Mouse (Mus musculus) NIH3T3 (cell line): ENCODE data around the gene Tmem161a.

Experiments used
- DNase-seq: peaks from one replicate; pipeline ENCODE4 v3.0.0-alpha.2; 2012; ENCODE audit warnings: low read depth

Tmem161a gene

DNA sequence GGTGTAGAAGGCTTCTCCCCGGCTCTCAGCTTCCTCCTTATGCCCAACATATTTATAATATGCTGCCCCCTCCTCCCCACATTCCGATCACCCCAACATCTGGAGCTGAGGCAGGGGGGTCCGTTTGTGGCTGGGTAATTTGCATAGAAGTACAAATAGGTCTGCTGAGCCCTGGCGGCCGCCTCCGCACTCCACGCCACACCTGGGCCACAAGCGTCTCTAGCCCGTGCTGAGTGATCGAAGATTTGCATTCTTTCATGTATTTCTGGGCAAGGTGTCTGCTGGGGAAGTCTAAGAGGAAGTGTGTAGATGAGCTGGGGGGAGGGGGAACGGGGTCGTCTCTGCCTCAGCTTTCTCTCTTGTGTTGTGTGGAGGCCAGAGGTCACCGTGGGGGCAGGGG lies 12.1 kb upstream of the Tmem161a start:
- no peak for DNase-seq

DNA sequence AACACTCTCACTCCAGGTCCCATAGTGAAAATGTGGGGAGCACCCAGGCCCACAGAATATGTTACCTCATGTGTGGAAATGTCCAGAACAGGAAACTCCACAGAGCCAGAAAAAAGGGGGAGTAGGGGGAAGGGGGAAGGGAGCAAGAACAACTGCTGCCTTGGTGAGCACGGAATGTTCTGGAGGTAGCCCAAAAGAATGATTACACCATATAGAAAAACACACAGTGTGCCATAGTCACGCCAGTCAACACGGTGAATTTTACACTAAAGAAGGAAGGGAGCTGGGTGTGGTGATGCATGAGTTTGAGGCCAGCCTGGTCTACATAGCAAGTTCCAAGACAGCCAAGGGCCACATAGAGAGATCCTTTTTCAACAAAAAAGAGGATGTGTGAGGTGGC lies 8.8 kb upstream of the Tmem161a start:
- DNase-seq = peak; percentile 46

GRCm38 (mm10) chr8:70166504-70167110 lies 5.5 kb upstream of the Tmem161a start:
- DNase-seq = peak; percentile 87

DNA sequence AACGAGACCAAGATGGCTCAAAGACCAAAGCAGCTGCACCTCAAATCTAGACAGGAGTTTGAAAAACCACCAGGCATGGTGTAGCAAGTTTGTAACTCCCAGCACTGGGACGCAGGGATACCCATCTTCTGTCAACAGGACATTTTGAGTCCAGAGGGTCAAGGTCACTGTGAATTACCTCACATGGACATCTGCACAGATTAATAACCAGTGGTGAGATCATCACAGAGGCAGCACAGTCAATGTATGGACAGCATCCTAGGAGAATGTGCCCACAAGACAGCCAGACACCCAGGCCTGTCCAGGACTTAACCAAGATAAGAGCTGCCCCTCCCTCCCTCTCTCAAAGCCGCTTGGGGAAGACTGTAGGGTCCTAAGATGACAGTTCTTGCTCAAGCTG lies 2.0 kb upstream of the Tmem161a start:
- DNase-seq = no peak

DNA sequence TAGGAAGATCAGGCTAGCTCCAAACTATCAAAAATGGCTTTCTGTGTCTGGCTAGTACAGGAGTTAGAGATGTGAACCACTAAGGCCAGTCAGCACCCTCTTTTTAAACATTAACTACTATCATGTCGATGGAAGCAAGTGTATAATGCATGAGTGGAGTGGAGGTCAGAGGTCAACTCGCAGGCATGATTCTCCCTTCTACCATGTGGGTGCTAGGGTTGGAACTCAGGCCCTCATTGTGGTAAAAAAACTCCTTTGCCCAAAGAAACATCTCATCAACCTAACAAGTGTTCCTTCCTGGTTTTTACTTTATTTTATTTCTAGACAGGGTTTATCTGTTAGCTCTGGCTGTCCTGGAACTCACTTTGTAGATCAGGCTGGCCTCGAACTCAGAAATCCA lies 1.4 kb upstream of the Tmem161a start:
- DNase-seq = no peak

DNA sequence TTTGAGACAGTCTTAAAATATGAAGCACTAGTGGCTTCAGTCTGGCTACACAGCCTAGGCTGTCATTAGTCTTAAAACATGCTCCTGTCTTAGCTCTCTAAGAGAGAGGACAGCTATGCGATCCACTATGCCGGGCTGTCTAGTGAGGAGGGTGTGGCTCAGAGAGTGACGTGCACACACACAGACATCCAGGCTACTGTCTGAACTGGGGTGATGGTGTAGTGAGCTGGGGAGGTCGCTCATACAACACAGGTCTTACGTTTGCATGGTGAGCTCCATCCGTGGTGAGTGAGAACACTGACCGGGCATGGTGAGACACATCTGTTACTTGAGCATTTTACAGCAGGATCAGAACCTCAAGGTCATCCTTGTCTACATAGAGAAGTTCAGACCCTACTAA lies 916 bp upstream of the Tmem161a start:
- no peak for DNase-seq

GRCm38 (mm10) chr8:70173320-70173719 lies 1.2 kb downstream of the Tmem161a start:
- no peak for DNase-seq

- no peak for DNase-seq
Observed at GRCm38 (mm10) chr8:70174079-70174478, 1.9 kb downstream of the Tmem161a start.

GRCm38 (mm10) chr8:70178231-70178630 lies 6.1 kb downstream of the Tmem161a start:
- no peak for DNase-seq

DNA sequence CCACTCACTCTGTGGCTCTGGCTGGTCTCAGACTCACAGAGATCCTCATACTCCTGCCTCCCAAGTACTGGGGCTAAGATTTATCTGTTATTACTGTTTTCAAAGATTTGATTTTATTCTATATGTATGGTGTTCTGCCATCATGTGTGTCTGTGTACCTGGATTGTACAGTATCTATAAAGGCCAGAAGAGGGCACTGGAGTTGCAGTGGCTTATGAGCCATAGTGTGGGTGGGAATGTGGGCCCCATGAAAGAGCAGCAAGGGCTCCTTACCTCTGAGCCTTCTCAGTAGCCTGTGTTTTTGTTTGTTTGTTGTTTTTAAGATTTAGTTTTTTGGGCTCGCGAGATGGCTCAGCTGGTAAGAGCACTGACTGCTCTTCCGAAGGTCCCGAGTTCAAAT lies 6.9 kb downstream of the Tmem161a start:
- DNase-seq = peak; percentile 53

- DNase-seq = no peak
Observed at GRCm38 (mm10) chr8:70181212-70181902, 9.2 kb downstream of the Tmem161a start.

- no peak for DNase-seq
Observed at GRCm38 (mm10) chr8:70181903-70182252, 9.7 kb downstream of the Tmem161a start.

DNA sequence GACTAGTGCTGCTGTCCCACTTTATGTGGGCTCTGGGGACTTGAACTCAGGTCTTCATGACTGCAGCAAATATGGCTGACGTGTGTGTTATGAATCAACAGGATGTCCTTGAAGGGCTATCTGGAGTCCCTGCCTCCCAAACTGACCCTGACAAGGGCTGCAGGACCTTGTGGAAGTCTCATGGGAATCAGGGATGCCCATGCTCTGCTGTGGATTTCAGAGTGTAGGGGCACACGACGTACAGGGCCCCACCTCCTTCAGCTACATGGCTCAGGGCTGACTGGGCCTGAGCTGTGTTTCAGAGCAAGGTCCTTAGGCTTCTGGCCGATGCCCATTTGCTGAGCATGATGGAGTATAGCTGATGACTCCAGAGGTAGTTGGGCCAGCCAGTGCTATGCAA lies 11.0 kb downstream of the Tmem161a start:
- no peak for DNase-seq

GRCm38 (mm10) chr8:70188707-70189106 lies 16.6 kb downstream of the Tmem161a start:
- no peak for DNase-seq

GRCm38 (mm10) chr8:70193238-70193637 lies 21.1 kb downstream of the Tmem161a start:
- DNase-seq = no peak

DNA sequence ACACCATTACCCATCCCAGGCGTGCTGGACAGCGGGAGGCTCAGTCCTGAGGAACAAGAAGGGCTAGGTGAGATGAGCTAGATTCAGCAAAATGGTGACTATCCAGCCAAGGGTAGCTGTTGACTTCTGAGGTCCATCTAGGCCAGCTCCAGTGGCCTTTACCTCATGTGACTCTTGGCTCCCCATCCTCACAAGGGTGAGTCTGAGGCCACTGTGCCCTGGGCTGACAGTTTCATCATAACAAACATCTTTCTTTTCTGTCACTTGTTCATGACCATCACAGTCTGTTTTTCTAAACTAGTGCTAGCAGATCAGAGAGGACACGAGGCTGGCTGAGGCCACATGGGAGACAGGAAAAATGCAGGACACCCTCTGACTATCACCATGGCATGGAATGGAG lies 22.0 kb downstream of the Tmem161a start:
- no peak for DNase-seq

DNA sequence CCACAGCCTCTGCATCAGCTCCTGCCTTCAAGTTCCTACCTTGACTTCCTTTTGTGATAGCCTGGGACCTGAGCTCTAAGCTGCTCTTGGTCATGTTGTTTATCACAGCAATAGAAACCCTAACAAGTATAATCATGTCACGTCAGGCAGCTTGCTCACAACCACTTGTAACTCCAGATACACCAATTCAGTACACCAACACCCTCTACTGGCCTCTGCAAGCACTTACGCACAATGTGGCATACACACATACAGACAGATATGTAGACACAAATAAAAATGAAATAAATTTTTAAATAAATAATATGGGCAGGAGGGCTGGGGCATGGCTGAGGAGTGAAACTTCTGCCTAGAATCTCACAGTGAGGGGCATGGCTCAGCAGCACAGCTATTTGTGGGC lies 23.6 kb downstream of the Tmem161a start:
- no peak for DNase-seq

DNA sequence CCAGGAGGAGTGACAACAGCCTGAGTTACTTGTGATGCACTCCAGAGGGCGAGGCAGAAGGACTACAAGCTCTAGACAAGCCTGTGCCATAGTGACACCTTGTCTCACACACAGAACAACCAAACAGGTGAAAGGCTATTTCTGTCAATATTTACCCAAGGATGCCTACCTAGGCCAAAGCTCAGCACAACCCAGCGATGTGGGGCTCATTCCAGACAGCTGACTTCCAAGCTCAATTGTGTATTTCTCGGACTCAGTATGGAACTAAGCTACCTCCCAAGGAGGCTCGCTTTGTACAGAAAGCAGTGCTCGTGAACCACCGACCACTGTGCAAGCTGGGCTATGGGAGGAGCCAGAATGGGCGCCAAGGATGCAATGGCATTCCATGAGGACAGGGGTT lies 25.4 kb downstream of the Tmem161a start:
- no peak for DNase-seq

- peak; percentile 55 for DNase-seq
Observed at GRCm38 (mm10) chr8:70200098-70200681, 28.0 kb downstream of the Tmem161a start.

- no peak for DNase-seq
Observed at GRCm38 (mm10) chr8:70201417-70201816, 29.3 kb downstream of the Tmem161a start.

GRCm38 (mm10) chr8:70203072-70203471 lies 30.9 kb downstream of the Tmem161a start:
- DNase-seq = no peak

- DNase-seq = no peak
Observed at GRCm38 (mm10) chr8:70204757-70205156, 32.6 kb downstream of the Tmem161a start.

- no peak for DNase-seq
Observed at GRCm38 (mm10) chr8:70208130-70208529, 36.0 kb downstream of the Tmem161a start.

DNA sequence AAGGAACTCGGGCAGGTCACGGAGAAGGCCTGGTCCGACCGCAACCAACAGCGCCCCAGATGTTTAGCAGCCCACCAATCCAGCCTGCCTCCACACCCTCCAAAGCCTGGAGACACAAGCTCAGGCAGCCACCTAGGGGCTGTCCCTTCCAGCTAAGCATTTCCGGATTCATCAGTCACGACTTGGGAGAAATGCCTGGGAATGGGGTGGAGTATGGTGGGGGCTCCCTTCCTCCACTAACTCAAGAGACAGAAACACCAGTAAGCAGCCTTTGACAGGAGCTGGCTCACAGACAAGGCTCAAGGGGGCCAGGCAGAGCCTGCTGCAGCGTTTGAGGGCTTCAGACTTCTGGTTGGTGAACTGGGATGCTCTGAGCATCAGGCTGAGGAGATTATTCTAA lies 38.4 kb downstream of the Tmem161a start:
- DNase-seq = peak; percentile 45
